Mouse (Mus musculus) hindbrain, embryonic 16.5 days (tissue): ENCODE data around the gene Zbtb37. TPM values are rescaled to one million over a fixed set of nuclear protein-coding genes. Genes with fewer than 3 reads are reported as not detected.
A peak's percentile ranks its signal among the peaks of the same experiment; 100 is the strongest.

Experiments
- ATAC-seq: fragments of 200-750 bp; cut with Nextera tagmentation; 2 replicates; pipeline ENCODE4 v1.8.0; 2017; ENCODE audit warnings: moderate TSS enrichment, moderate library complexity
- H3K27ac ChIP-seq: fragments of 300-500 bp; sonication (generic); 2 replicates; pipeline ENCODE4 v1.5.1; 2014; ENCODE audit warnings: low read depth, mild to moderate bottlenecking, control low read depth, low read length, moderate library complexity
- H3K27me3 ChIP-seq: fragments of 300-500 bp; sonication (generic); replicated peaks from 2 replicates; pipeline ENCODE4 v1.6.1; 2014; ENCODE audit warnings: low read length; ENCODE audit not compliant: control insufficient read depth, insufficient read depth
- H3K36me3 ChIP-seq: fragments of 300-500 bp; sonication (generic); 2 replicates; pipeline ENCODE4 v1.6.1; 2014; ENCODE audit warnings: mild to moderate bottlenecking, low read length, moderate library complexity, mixed read lengths; ENCODE audit not compliant: control insufficient read depth, insufficient read depth
- H3K4me1 ChIP-seq: fragments of 300-500 bp; sonication (generic); 2 replicates; pipeline ENCODE4 v1.6.1; 2014; ENCODE audit warnings: low read depth, low read length; ENCODE audit not compliant: control insufficient read depth, insufficient read depth
- H3K4me2 ChIP-seq: fragments of 300-500 bp; sonication (generic); 2 replicates; pipeline ENCODE4 v1.6.1; 2014; ENCODE audit warnings: mild to moderate bottlenecking, low read length, control low read depth, moderate library complexity
- H3K4me3 ChIP-seq: fragments of 300-500 bp; sonication (generic); 2 replicates; pipeline ENCODE4 v1.5.1; 2014; ENCODE audit warnings: mild to moderate bottlenecking, low read length, control low read depth, moderate library complexity
- H3K9ac ChIP-seq: fragments of 300-500 bp; sonication (generic); 2 replicates; pipeline ENCODE4 v1.6.1; 2014; ENCODE audit warnings: low read depth, mild to moderate bottlenecking, control low read depth, low read length, moderate library complexity
- H3K9me3 ChIP-seq: fragments of 300-500 bp; sonication (generic); 2 replicates; pipeline ENCODE4 v1.6.1; 2014; ENCODE audit warnings: mild to moderate bottlenecking, low read length, moderate library complexity; ENCODE audit not compliant: control insufficient read depth
- WGBS: fragments of 180-500 bp; shearing (Covaris S2); extraction: QIAGEN DNeasy Blood & Tissue Kit; methylation state at CpG from one replicate; pipeline ENCODE4 v1.1.7; 2014; 5-methylcytosine and 5-hydroxymethylcytosine counted together
- polyA plus RNA-seq: library from polyadenylated mRNA; unstranded; fragments of >200 nt; fragmentation: Nextera tagmentation; extraction: Ambion mirVana; gene quantifications from 2 replicates; pipeline ENCODE4 v1.2.1, GENCODE M21; 2015

Zbtb37 gene
- polyA plus RNA-seq, 1 experiment from 2014 or later = 11.8 TPM

GRCm38 (mm10) chr1:161041261-161042020 is 6.8 kb upstream of the Zbtb37 start:
- no peaks in the 10 kb centered on the region for H3K9me3 ChIP-seq
- peaks cover 31% of the 10 kb centered on the region for H3K36me3 ChIP-seq
- H3K4me1 ChIP-seq = peaks cover 19% of the 10 kb centered on the region
- WGBS = 94% methylated on average over 7 of the region's 7 CpGs
- no peak overlapping the region for H3K27ac ChIP-seq
- H3K4me2 ChIP-seq = no peak overlapping the region
- no peak overlapping the region for H3K9ac ChIP-seq
- no peak overlapping the region for H3K4me3 ChIP-seq
- H3K27me3 ChIP-seq = no peaks in the 10 kb centered on the region
- no peak for ATAC-seq

DNA sequence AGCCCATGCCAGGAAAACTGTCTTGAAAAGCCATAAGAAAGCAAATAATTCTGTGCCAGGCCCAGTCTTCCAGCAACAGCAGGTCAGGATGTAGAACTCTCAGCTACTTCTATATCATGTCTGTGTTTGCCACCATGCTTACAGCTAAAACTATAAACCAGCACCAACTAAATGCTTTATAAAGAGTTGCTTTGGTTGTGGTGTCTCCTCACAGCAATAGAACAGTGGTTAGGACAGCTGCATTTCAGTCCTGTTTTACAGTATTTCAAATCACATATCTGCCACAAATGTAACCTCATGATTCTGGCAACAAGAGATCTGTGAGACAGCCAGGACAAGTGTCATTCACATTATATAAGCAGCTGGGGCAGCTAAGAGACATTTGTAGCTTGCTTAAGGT is 6.2 kb upstream of the Zbtb37 start:
- Histone ChIP-seq H3K4me2 (no peak overlapping the region), H3K4me1 (peaks cover 19% of the 10 kb centered on the region), H3K27me3 (no peaks in the 10 kb centered on the region), H3K27ac (no peak overlapping the region), H3K9me3 (no peaks in the 10 kb centered on the region), H3K9ac (no peak overlapping the region), H3K36me3 (peaks cover 28% of the 10 kb centered on the region), H3K4me3 (no peak overlapping the region)
- no peak for ATAC-seq

- H3K36me3 ChIP-seq = peaks cover 28% of the 10 kb centered on the region
- no peaks in the 10 kb centered on the region for H3K27me3 ChIP-seq
- WGBS = 70% methylated on average over 1 of the region's 1 CpGs
- H3K4me1 ChIP-seq = peaks cover 19% of the 10 kb centered on the region
- no peak overlapping the region for H3K4me3 ChIP-seq
- no peak overlapping the region for H3K4me2 ChIP-seq
- no peaks in the 10 kb centered on the region for H3K9me3 ChIP-seq
- peak overlapping the region; percentile 32 for H3K27ac ChIP-seq
- ATAC-seq = no peak
- no peak overlapping the region for H3K9ac ChIP-seq
These were observed 5.7 kb upstream of the Zbtb37 start for GRCm38 (mm10) chr1:161040426-161040770.

DNA sequence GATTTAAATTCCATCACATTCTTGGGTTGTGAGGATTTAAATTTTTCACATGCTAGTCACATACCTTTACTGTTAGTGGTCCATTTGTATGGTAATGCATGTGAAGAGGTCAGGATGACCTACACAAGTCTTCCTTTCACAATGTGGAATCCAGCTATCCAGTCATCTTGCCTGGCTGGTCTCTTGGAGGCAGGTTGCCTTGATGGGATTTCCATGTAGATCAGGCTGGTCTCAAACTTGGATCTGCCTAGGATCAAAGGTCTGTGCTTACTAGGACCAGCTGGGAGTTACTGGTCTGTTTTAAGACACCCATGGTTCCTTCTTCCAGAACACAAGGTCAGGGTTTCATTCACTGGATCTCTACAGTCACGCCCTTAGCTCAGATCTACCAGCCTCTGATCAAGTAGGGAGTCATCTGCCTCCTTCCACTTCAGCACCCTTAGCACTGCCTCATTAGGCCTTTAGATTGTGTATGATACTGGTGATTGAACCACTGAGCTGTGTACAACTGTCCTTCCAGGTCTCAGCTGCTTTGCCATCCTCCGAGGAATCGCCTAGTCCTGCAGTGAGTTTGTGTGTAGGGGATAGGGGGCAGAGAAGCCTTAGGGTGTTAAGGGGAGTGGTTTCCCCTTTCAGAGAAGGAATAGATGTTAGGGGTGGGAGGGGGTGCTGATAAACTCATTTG is 5.2 kb upstream of the Zbtb37 start:
- H3K36me3 ChIP-seq = peaks cover 27% of the 10 kb centered on the region

DNA sequence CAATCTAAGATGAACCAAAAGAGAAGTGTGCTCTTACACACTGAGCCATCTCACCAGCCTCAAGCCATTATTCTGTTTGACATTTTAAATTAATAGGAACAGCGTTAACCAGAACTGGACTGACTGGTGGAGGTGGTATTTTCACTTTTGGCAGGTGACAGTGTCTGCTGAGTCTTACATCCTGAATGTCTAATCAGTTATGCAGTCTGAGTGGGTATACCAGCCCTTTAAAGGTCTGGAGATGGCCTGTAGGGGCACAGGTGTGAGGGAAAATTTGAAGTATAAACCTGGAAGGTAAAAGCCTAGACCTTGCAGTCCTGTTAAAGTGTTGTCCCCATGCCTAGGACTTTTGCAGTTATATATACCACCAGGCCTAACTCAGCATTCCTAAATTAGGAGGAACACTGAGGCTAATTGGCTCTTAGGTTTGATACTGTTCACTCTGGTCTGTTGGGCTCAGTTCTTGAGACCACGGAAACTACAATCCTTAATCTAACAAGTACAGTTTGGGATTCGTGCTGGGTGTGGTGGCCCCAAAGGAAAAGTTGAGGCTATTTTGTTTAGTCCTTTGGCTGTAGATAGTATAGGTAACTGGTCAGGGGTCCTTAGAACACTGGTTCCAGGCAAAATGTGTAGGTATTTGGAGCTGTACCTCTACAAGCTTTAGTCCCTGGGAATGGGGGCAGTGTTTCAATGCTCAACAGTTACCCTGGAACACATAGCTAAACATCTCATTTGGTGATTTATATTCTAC is 4.5 kb upstream of the Zbtb37 start:
- Histone ChIP-seq H3K4me1 (peaks cover 19% of the 10 kb centered on the region), H3K4me2 (no peak overlapping the region), H3K27me3 (no peaks in the 10 kb centered on the region), H3K27ac (no peak overlapping the region), H3K4me3 (no peak overlapping the region), H3K9me3 (no peaks in the 10 kb centered on the region), H3K36me3 (peaks cover 23% of the 10 kb centered on the region), H3K9ac (no peak overlapping the region)
- ATAC-seq = no peak
- WGBS = 12% methylated on average over 3 of the region's 3 CpGs

More for the DNA sequence above, 5.2 kb upstream of the Zbtb37 start:
- Histone ChIP-seq H3K4me2 (no peak overlapping the region), H3K4me1 (peaks cover 19% of the 10 kb centered on the region), H3K4me3 (no peak overlapping the region), H3K9me3 (no peaks in the 10 kb centered on the region), H3K9ac (no peak overlapping the region), H3K27ac (peak overlapping the region; percentile 32), H3K27me3 (no peaks in the 10 kb centered on the region)
- ATAC-seq = peak; percentile 43
- 15% methylated on average over 3 of the region's 3 CpGs for WGBS

DNA sequence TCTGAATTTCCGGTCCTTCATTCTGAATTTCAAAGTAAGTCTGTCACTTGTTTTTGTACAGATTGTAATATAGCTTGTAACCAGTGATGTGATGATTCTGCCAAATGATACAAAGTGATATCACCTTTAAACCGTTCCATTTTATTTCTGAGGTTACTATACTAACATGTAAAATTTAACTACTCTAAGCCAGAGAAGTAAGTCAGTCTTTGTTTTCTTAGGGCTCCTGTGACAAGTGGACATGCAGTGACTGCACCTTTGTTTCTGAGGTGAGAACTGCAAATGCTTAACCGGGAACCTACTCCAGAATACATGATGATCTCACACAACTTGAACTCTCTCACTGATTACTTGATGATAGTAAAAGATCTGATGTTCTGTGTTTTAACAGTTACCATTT is 3.4 kb upstream of the Zbtb37 start:
- Histone ChIP-seq H3K9ac (no peak overlapping the region), H3K27me3 (no peaks in the 10 kb centered on the region), H3K27ac (no peak overlapping the region), H3K36me3 (peaks cover 23% of the 10 kb centered on the region), H3K4me1 (peaks cover 28% of the 10 kb centered on the region), H3K4me3 (no peak overlapping the region; the same call in 1 of the 2 replicates), H3K9me3 (no peaks in the 10 kb centered on the region), H3K4me2 (peak overlapping the region; percentile 46; the same call in 1 of the 2 replicates)
- 32% methylated on average over 3 of the region's 3 CpGs for WGBS
- ATAC-seq = no peak

DNA sequence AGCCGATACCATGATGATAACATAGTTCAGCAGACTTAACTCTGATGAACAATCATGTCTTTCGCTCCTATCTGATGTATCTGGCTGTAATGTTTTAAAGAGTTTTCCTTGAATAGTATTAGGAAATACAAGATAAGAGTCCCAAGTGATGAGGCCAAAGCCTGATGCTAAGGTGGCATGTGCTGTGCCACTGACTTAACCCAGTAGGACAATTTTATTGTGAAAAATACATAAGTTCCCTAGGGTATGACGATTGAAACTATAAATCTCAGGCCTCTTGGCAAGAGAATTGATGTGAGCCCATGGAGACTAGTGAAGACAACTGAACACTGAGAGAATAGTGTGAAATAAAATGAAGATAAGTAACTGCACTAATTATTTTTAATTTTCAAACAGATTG is 3.0 kb upstream of the Zbtb37 start:
- H3K36me3 ChIP-seq = peaks cover 23% of the 10 kb centered on the region
- ATAC-seq = no peak
- WGBS = 30% methylated on average over 3 of the region's 3 CpGs
- H3K9ac ChIP-seq = peak overlapping the region; percentile 50
- 0 out of 2 replicates have a peak overlapping the region, but pooled peaks have one; percentile 34 for H3K27ac ChIP-seq
- H3K4me1 ChIP-seq = peaks cover 28% of the 10 kb centered on the region
- H3K4me2 ChIP-seq = peak overlapping the region; percentile 46
- H3K27me3 ChIP-seq = no peaks in the 10 kb centered on the region
- no peaks in the 10 kb centered on the region for H3K9me3 ChIP-seq
- H3K4me3 ChIP-seq = peak overlapping the region; percentile 23

DNA sequence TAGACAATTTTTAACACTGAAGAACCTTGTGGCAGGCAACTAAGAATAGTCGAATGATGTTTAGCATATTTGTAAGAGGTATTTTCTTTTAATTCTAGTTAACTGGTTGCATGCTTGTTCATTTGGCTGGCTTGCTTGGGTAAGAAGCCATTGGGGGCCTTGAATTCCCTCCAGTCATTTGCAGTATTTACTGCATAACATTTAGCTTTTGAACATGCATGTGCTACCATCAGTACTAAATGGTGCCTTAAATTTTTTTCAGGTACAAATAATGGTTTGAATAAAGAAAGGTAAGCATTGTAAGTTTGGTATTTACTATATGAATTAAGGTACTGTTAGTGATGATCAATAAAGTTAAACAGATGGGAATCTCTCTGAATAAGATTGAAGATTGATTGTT is 2.4 kb upstream of the Zbtb37 start:
- Histone ChIP-seq H3K27me3 (no peaks in the 10 kb centered on the region), H3K4me1 (peaks cover 28% of the 10 kb centered on the region), H3K27ac (no peak overlapping the region), H3K4me2 (peak overlapping the region; percentile 78), H3K9ac (peak overlapping the region; percentile 94; the same call in 1 of the 2 replicates), H3K4me3 (peak overlapping the region; percentile 79), H3K36me3 (peaks cover 20% of the 10 kb centered on the region), H3K9me3 (no peaks in the 10 kb centered on the region)
- 3% methylated on average over 1 of the region's 1 CpGs for whole genome bisulfite sequencing
- no peak for ATAC-seq

DNA sequence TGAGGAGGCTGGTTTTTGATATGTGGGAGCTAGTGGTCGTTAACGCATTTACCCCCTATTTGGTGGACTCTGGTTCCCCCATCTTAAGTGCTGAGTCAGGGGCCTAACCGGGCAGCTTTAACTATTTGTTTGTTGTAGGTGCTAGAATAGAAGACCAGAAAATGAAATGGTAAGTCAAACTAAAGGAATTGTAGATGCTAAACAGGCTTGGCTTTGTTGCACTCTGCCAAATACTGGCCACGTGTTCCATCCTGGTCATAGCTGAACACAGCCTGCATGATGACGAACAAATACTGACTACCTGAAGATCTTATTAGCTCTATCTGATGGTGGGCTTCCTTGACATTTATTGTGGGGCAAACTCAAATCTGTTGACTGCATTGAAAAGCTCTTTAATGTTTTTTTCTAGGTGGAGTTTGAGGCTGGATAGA is 1.8 kb upstream of the Zbtb37 start:
- under 1% methylated on average over 5 of the region's 5 CpGs for WGBS
- peak overlapping the region; percentile 94 for H3K27ac ChIP-seq
- H3K4me3 ChIP-seq = peak overlapping the region; percentile 79
- ATAC-seq = no peak
- H3K36me3 ChIP-seq = peaks cover 18% of the 10 kb centered on the region
- no peaks in the 10 kb centered on the region for H3K9me3 ChIP-seq
- no peaks in the 10 kb centered on the region for H3K27me3 ChIP-seq
- peaks cover 28% of the 10 kb centered on the region for H3K4me1 ChIP-seq
- H3K4me2 ChIP-seq = peak overlapping the region; percentile 78
- peak overlapping the region; percentile 94 for H3K9ac ChIP-seq
